Comparison of ENCODE assay signal across 18 mouse cellular contexts in genomic region chr5:136754053-136754591, GRCm38 (mm10).
DNase-seq lines count a peak whose midpoint lies in the region; ATAC-seq lines count a peak whose summit lies in the region.
"Had no signal": no experiment of that assay in that cellular context is flagged by ENCODE, and none has a peak within 500 bp of the region (broad histone marks: within the 10 kb centered on the region; RNA-seq: fewer than 3 reads in every experiment).

No protein-coding gene starts in this region.

- H3K36me3 ChIP-seq in embryonic facial prominence, embryonic 15.5 days = peaks cover 54% of the 10 kb centered on the region
- peaks cover 84% of the 10 kb centered on the region for H3K36me3 ChIP-seq in embryonic facial prominence, embryonic 10.5 days (replicated peaks)
- H3K36me3 ChIP-seq in midbrain, embryonic 14.5 days (ENCODE audit: control insufficient read depth, insufficient read depth, low read length) = no peaks in the 10 kb centered on the region
- no peaks in the 10 kb centered on the region for H3K36me3 ChIP-seq in midbrain, embryonic 16.5 days (ENCODE audit: control insufficient read depth, insufficient read depth, low read length)
- H3K36me3 ChIP-seq: intestine, embryonic 15.5 days had no signal

- H3K27ac ChIP-seq in embryonic facial prominence, embryonic 15.5 days (replicated peaks) = 0 out of 2 replicates have a peak overlapping the region, but pooled peaks have one; percentile 7
- H3K27ac ChIP-seq in embryonic facial prominence, embryonic 10.5 days (replicated peaks) = no peak overlapping the region
- no peak overlapping the region for H3K27ac ChIP-seq in midbrain, embryonic 14.5 days (replicated peaks; ENCODE audit: low read depth, low read length)
- H3K27ac ChIP-seq in midbrain, embryonic 16.5 days (ENCODE audit: low read length) = no peak overlapping the region
- H3K27ac ChIP-seq: hindbrain, embryonic 12.5 days; intestine, embryonic 15.5 days; macrophage had no signal

- no peaks in the 10 kb centered on the region for H3K9me3 ChIP-seq in embryonic facial prominence, embryonic 15.5 days (replicated peaks)
- H3K9me3 ChIP-seq in embryonic facial prominence, embryonic 10.5 days = peaks cover 23% of the 10 kb centered on the region
- H3K9me3 ChIP-seq in midbrain, embryonic 14.5 days (ENCODE audit: control insufficient read depth, low read length) = no peaks in the 10 kb centered on the region
- H3K9me3 ChIP-seq in midbrain, embryonic 16.5 days (replicated peaks; ENCODE audit: control insufficient read depth, low read length, poor library complexity, severe bottlenecking) = no peaks in the 10 kb centered on the region
- H3K9me3 ChIP-seq: intestine, embryonic 15.5 days had no signal

- no peak overlapping the region for H3K9ac ChIP-seq in embryonic facial prominence, embryonic 15.5 days
- H3K9ac ChIP-seq in midbrain, embryonic 14.5 days (replicated peaks; ENCODE audit: low read length) = 0 out of 2 replicates have a peak overlapping the region, but pooled peaks have one; percentile 16
- no peak overlapping the region for H3K9ac ChIP-seq in midbrain, embryonic 16.5 days (ENCODE audit: low read depth, low read length)
- H3K9ac ChIP-seq: hindbrain, embryonic 12.5 days; intestine, embryonic 15.5 days had no signal

- peaks cover 5% of the 10 kb centered on the region; the same call in 1 of the 2 replicates for H3K4me1 ChIP-seq in embryonic facial prominence, embryonic 15.5 days
- no peaks in the 10 kb centered on the region for H3K4me1 ChIP-seq in embryonic facial prominence, embryonic 10.5 days
- no peaks in the 10 kb centered on the region for H3K4me1 ChIP-seq in midbrain, embryonic 14.5 days (ENCODE audit: control insufficient read depth, insufficient read depth, low read length)
- no peaks in the 10 kb centered on the region for H3K4me1 ChIP-seq in midbrain, embryonic 16.5 days (ENCODE audit: control insufficient read depth, insufficient read depth, low read length)
- H3K4me1 ChIP-seq: hindbrain, embryonic 12.5 days; intestine, embryonic 15.5 days had no signal

- no peak for DNase-seq in embryonic facial prominence, embryonic 10.5 days (ENCODE audit: low spot score)
- peak; percentile 28 for DNase-seq in kidney, postnatal 10 days
- DNase-seq in kidney, postnatal 14 days = no peak
- no peak for DNase-seq in midbrain, embryonic 14.5 days
- peak; percentile 20 to 22 for DNase-seq in adrenal gland, postnatal 36 days
- DNase-seq in urinary bladder, adult 2 months (ENCODE audit: low spot score) = no peak
- DNase-seq: cerebellum, adult 11-12 months; kidney, postnatal 36 days; right cerebral cortex, postnatal 25 days had no signal

- WGBS in embryonic facial prominence, embryonic 15.5 days = 69% methylated on average over 14 of the region's 14 CpGs
- WGBS in embryonic facial prominence, embryonic 10.5 days = 77% methylated on average over 14 of the region's 14 CpGs
- 75% methylated on average over 14 of the region's 14 CpGs for WGBS in midbrain, embryonic 14.5 days
- 71% methylated on average over 14 of the region's 14 CpGs for WGBS in midbrain, embryonic 16.5 days

- no peaks in the 10 kb centered on the region for H3K27me3 ChIP-seq in embryonic facial prominence, embryonic 15.5 days
- no peaks in the 10 kb centered on the region for H3K27me3 ChIP-seq in embryonic facial prominence, embryonic 10.5 days (replicated peaks; ENCODE audit: low read depth, poor library complexity, severe bottlenecking)
- no peaks in the 10 kb centered on the region for H3K27me3 ChIP-seq in midbrain, embryonic 14.5 days (ENCODE audit: control insufficient read depth, insufficient read depth, low read length)
- no peaks in the 10 kb centered on the region for H3K27me3 ChIP-seq in midbrain, embryonic 16.5 days (ENCODE audit: control insufficient read depth, insufficient read depth, low read depth, low read length)
- H3K27me3 ChIP-seq: hindbrain, embryonic 12.5 days; intestine, embryonic 15.5 days had no signal

- no peak for ATAC-seq in embryonic facial prominence, embryonic 15.5 days (ENCODE audit: insufficient number of reproducible peaks, low FRiP score, low TSS enrichment, low read depth)
- no peak for ATAC-seq in midbrain, embryonic 14.5 days (ENCODE audit: low FRiP score, low TSS enrichment)
- ATAC-seq in midbrain, embryonic 16.5 days = no peak
- ATAC-seq: forebrain, embryonic 14.5 days had no signal

- H3K4me2 ChIP-seq in embryonic facial prominence, embryonic 15.5 days (replicated peaks) = no peak overlapping the region
- no peak overlapping the region for H3K4me2 ChIP-seq in midbrain, embryonic 14.5 days (ENCODE audit: low read length)
- no peak overlapping the region for H3K4me2 ChIP-seq in midbrain, embryonic 16.5 days (ENCODE audit: low read length)
- H3K4me2 ChIP-seq: hindbrain, embryonic 12.5 days; intestine, embryonic 15.5 days; liver, embryonic 11.5 days; midbrain, embryonic 11.5 days had no signal

- H3K4me3 ChIP-seq in embryonic facial prominence, embryonic 15.5 days (replicated peaks) = no peak overlapping the region
- no peak overlapping the region for H3K4me3 ChIP-seq in embryonic facial prominence, embryonic 10.5 days
- H3K4me3 ChIP-seq in midbrain, embryonic 14.5 days (replicated peaks; ENCODE audit: low read depth, low read length) = no peak overlapping the region
- H3K4me3 ChIP-seq in midbrain, embryonic 16.5 days (ENCODE audit: low read depth, low read length) = no peak overlapping the region
- H3K4me3 ChIP-seq: erythroblast, embryonic 14.5 days; hindbrain, embryonic 12.5 days; intestine, embryonic 15.5 days had no signal

Comparison
In these comparisons a context has a peak if more than half of its experiments do, and no peak if none do; other contexts are left out.
1. DNase-seq: peak in kidney, postnatal 10 days (single experiment) and adrenal gland, postnatal 36 days (2 of 2); none in embryonic facial prominence, embryonic 10.5 days (single experiment), kidney, postnatal 14 days (single experiment), midbrain, embryonic 14.5 days (single experiment) and urinary bladder, adult 2 months (single experiment).